Mouse (Mus musculus): Measurements from ENCODE around the gene Atxn1.

Atxn1 gene

GRCm38 (mm10) chr13:45931215-45931614, 33.6 kb downstream of the Atxn1 start:
- DNase-seq (ENCODE audit: low read depth, low spot score), result peak; percentile 86

GRCm38 (mm10) chr13:45929744-45930143, 35.1 kb downstream of the Atxn1 start:
- DNase-seq (ENCODE audit: low read depth, low spot score), result no peak

- no peak for DNase-seq (ENCODE audit: low read depth, low spot score)
Observed at GRCm38 (mm10) chr13:45925294-45925693, 39.5 kb downstream of the Atxn1 start.

GRCm38 (mm10) chr13:45924555-45924954, 40.3 kb downstream of the Atxn1 start:
- peak; percentile 51 for DNase-seq (ENCODE audit: low read depth, low spot score)

- DNase-seq (ENCODE audit: low read depth, low spot score), result no peak
Observed at GRCm38 (mm10) chr13:45923086-45923485, 41.7 kb downstream of the Atxn1 start.

- DNase-seq (ENCODE audit: low read depth, low spot score), result peak; percentile 43
Observed at GRCm38 (mm10) chr13:45922467-45922866, 42.3 kb downstream of the Atxn1 start.

- DNase-seq (ENCODE audit: low read depth, low spot score), result no peak
Observed at GRCm38 (mm10) chr13:45918956-45919711, 45.7 kb downstream of the Atxn1 start.

GRCm38 (mm10) chr13:45918006-45918380, 46.8 kb downstream of the Atxn1 start:
- DNase-seq (ENCODE audit: low read depth, low spot score), result no peak

- no peak for DNase-seq (ENCODE audit: low read depth, low spot score)
Observed at GRCm38 (mm10) chr13:45917058-45918005, 47.5 kb downstream of the Atxn1 start.

- peak; percentile 52 for DNase-seq (ENCODE audit: low read depth, low spot score)
Observed at GRCm38 (mm10) chr13:45915921-45916320, 48.9 kb downstream of the Atxn1 start.

- DNase-seq (ENCODE audit: low read depth, low spot score), result peak; percentile 67
Observed at GRCm38 (mm10) chr13:45915026-45915425, 49.8 kb downstream of the Atxn1 start.

- DNase-seq (ENCODE audit: low read depth, low spot score), result no peak
Observed at GRCm38 (mm10) chr13:45914117-45914516, 50.7 kb downstream of the Atxn1 start.

- peak; percentile 37 for DNase-seq (ENCODE audit: low read depth, low spot score)
Observed at GRCm38 (mm10) chr13:45911848-45912247, 53.0 kb downstream of the Atxn1 start.

GRCm38 (mm10) chr13:45911069-45911468, 53.7 kb downstream of the Atxn1 start:
- DNase-seq (ENCODE audit: low read depth, low spot score), result no peak

GRCm38 (mm10) chr13:45910348-45910747, 54.5 kb downstream of the Atxn1 start:
- no peak for DNase-seq (ENCODE audit: low read depth, low spot score)

- DNase-seq (ENCODE audit: low read depth, low spot score), result peak; percentile 59
Observed at GRCm38 (mm10) chr13:45907181-45907691, 57.6 kb downstream of the Atxn1 start.

GRCm38 (mm10) chr13:45906438-45907166, 58.2 kb downstream of the Atxn1 start:
- DNase-seq (ENCODE audit: low read depth, low spot score), result no peak

GRCm38 (mm10) chr13:45904955-45905354, 59.9 kb downstream of the Atxn1 start:
- no peak for DNase-seq (ENCODE audit: low read depth, low spot score)

- no peak for DNase-seq (ENCODE audit: low read depth, low spot score)
Observed at GRCm38 (mm10) chr13:45904456-45904855, 60.4 kb downstream of the Atxn1 start.

- no peak for DNase-seq (ENCODE audit: low read depth, low spot score)
Observed at GRCm38 (mm10) chr13:45903519-45904274, 61.1 kb downstream of the Atxn1 start.

- no peak for DNase-seq (ENCODE audit: low read depth, low spot score)
Observed at GRCm38 (mm10) chr13:45902457-45902856, 62.4 kb downstream of the Atxn1 start.
